Mouse (Mus musculus) cerebellum, postnatal 25 days (tissue): ENCODE data around the gene Frmd8.

Experiments used
- DNase-seq, 2 experiments: peaks; one replicate each; pipeline ENCODE4 v3.0.0; 2021; ENCODE audit warnings: mixed read lengths in 2 of 2

Frmd8 gene

DNA sequence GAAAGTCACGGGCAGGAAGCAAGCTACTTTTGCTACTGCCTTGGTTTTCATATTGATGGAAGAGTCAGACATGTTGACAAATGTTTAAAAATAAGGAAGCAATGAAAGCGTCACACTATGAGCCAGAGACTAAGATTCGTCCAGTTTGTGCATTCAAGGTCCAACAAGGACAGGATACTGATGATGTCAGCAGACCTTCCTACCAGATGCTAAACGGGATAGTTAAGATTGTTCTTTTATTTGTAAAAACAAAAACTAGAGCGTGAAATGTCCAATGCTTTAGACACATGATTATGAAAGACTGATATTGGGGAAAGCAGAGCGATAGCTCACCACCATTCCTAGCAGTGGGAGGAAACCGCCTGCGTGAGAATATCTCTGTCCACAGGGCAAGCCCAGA lies 37.5 kb downstream of the Frmd8 start:
- no peak for DNase-seq

DNA sequence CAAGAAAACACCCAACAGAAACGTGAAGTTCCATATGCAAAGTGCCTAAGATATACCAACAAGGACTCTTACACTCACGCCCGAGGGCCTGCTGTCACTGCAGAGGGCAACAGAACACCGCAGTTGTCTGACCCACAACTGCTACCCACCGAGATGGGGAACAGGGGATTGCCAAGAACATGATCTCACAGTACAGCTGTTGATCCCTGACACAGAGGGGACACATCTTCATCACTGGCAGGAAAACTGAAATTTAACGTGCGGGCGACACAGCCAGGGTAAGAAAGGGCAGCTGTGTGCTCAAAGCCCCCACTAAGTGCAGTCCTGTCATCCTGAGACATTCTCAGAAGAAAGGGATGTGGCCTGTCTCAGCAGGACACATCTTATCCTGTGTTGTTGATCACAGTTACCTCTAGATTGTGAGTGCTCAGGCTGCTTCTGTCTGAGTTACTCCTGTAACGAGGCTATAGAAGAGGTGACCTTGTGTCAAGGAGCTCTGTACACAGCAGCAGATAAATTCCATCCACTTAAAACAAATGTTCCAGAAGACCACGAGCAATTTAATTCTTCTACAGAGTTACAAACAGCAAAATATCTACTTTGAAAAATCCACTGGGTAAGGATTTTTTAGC lies 38.0 kb downstream of the Frmd8 start:
- no peak for DNase-seq

DNA sequence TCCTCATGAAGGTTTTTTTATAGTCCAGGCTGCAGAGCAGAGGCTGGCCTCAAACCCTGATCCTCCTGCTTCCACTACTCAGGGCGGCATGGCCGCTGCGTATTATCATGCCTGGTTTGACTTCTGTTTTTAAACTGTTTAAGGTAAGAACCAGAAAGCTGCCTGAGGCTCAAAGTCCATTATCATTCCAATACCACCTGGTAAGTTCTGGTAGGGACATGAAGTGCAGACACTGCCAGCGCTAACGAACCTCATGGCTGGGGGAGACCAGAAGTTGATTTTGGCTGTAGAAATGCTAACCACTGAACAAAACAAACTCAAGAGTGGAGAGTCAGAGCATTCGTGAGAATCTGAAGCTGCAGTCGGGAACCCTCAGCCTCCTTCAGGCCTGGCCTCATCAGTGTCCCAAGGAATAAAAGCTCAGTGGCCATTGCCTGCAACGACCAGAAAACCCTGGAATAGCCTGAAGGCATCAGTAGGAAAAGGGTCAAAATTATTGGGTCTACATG lies 39.1 kb downstream of the Frmd8 start:
- DNase-seq: no peak

DNA sequence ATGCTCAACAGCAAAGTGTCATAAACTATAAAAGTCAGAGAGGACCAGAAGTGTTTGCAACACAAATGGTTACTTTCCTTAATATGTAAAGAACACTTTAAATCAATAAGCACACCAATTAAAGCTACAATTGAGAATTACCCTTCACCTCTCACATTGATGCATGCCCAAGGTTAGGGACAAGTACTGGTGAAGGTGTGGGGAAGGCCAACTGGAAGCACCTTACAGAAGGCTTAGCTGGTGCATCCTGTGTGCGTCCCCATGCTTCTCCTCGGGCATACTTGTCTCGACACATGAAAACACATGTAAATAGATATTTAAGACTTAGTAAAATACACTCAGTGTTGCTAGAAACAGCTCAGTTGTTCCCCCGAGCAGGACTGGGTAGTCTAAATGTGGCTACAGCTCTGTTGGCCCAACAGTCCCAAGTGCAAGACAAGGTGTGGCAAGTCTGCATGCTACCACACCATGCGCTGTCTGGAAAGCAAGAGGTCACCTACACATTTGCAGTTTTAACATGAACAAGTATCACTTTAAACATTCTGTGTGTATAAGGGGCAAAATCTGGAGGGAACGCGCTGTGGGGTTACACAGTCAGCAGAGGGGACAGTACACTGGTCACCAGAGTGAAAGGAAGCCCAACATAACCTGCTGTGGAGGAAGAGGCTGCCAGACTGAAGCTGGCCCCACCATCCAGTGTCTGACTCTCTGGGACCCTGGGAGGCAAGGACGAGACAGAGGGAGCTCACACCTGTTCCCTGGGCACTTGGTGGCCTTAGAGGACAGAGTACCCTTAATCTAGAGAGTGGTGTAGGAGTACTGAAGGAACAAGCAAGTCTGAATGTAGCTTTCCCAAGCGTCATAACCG lies 39.8 kb downstream of the Frmd8 start:
- no peak for DNase-seq

DNA sequence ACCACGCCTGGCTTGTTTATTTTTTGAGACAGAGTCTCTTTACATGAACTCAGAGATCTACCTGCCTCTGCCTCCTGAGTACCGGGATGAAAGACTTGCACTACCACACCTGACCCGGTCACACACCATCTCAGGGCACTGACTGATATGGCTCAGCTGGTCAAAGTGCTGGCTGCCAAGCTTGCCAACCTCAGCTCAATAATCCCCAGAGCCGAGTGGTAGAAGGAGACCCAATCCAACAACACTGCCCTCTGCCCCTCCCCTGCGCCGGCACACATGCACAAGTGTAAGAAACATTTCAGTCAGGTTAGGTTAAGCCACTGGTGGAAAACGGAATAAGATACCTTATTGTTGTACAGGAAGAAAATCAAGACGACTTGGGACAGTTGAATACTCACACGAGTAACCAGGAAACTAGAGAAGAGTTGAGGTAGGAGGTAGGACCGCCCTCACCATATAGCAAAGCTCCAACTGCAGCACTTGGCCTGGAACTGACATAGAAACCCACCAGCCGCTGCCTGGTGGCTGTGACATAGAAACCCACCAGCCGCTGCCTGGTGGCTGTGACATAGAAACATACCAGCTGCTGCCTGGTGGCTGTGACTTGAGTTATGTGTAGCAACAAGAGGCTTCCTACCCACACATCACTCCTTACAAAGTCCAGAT lies 40.7 kb downstream of the Frmd8 start:
- DNase-seq: no peak

DNA sequence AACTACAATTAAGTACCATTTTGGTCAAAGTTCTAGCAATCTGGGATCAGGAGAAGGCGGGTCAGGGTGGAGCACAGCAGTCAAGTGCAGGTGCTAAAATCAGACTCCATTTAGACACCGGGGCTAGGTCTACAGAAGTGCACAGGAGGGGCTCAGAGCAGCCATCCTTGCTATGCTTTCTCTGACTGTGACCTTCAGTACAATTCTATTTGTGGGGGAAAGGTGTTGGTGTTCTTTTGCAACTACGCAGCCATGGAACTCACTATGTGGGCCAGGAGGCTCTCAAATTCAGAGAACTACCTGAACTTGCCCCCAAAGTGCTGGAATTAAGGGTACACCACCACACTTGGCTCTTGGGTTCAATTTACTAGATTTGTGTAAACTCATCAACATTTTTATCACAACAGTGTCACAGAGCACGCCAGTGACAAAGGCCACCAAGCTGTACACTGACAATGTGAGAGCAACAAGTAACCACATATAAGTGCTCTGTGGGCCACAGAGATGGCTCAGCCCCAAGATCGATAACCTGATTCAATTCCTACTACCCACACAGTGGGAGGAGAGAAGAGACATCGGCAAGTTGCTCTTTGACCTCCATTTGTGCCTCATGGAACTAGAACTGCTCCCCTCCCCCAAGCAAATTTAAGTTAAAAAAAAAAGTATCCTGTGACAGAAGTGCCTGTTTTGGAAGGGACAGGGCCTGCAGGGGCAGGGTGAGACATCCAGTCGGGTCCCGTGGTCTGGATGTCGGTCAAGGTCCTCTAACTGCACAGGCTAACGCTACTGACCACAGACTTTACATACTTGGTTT lies 41.6 kb downstream of the Frmd8 start:
- no peak for DNase-seq

DNA sequence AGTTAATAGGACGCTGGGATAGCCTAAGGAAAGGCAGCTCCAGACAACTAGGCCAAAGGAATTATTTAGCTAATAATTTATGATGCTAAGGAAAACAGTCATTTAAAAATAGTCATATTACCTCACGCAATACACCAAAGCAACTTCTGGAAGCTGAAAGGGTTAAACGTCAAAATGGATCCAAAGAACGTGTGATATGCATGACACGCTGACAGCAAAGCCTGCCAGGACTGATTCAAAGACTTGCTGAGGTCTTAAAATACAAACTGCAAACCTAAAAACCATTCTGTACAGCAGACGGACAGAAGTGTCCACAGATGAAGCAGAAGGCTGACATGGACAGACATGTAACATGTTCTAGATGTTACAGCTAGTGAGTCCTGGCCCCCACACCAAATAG lies 42.7 kb downstream of the Frmd8 start:
- no peak for DNase-seq

DNA sequence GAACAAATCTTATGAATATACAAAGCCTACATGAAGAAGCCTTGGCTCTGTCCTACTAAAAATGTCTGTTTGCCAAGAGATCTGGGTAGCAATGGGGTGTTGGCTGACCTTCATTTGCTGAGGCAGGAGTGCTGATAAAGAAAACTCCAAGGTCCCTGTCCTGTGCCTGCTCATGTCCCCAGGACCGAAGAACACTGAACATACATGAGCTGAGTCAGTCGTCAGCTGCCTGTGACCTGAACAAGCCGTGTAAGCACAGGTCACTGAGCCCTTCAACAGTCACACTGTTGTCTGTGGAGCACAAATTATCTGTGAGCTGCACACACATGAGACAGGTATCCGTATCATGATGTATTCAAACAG lies 43.1 kb downstream of the Frmd8 start:
- DNase-seq: no peak

DNA sequence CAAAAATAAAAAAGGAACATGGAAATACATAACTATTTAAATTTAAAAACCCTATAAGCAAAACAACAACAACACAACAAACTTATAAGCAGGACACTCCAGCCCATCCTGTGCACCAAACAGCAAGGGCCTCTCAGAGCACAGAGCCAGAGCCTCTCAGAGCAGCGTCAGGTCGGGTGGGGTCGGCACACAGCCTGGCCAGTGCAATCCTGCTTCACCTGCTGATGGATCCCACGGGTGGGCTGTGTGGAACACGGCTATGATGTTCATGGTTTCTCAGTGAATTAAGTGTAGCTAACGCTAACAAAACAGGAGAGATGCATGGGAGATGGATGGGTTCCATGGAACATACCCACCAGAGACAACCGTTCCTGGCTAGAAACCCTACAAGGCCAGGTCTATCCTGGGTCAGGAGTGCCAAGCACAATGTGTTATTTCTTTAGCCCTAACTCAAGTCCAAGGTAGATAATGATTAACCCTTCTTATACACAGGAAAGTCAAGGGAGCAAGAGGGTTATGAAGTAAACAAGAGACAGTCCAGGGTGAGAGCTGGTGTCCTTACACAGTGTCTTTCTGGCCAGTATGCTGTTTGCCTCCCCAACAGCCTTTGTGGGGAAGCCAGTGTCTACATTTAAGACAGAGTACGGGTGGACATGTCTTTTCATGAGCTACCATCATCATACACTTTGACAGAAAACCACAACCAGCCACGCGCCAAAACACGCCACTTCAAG lies 43.7 kb downstream of the Frmd8 start:
- no peak for DNase-seq

DNA sequence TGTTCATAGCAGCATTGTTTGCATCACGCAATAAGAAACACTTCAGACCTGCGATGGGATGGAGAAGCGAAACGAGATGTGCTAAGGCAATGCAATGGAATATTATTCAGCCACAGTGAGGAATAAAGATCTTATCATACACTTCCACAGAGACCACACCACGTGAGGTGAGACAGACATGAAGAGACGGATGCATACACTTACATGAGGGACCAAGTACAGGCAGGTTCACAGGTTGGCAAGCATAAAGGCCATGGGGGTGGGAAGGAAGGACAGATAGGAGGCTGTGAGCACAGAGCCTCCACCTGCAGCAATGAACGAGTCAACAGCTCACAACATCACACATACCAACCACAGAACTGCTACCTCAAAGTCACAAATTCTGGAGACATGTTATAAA lies 44.3 kb downstream of the Frmd8 start:
- DNase-seq: no peak

DNA sequence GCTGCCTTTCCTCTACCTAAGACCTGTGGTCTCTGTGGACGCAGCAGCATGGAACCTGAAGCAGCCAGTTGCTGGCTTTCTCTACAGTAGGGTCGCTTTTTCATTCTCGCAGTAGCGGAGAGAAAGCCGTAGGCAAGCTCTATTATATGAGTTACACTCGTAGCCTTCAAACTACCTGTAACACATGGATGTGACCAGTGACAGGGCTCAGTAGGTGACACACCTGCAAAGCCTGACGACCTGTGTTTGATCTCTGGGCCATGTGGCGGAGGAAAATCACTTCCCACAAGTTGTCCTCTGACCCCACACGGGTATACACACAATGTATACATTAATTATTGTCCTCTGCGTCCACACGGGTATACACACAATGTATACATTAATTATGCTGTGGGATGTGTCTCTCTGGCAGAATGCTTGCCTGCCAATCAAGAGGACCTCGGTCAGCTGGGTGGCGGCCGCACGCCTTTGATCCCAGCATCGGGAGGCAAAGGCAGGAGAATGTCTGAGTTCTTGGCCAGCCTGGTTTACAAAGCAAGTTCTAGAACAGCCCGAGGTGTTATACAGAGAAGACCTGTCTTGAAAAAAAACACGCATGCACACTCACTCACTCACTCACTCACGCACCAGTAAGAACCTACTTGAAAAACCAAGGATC lies 45.0 kb downstream of the Frmd8 start:
- DNase-seq: no peak

DNA sequence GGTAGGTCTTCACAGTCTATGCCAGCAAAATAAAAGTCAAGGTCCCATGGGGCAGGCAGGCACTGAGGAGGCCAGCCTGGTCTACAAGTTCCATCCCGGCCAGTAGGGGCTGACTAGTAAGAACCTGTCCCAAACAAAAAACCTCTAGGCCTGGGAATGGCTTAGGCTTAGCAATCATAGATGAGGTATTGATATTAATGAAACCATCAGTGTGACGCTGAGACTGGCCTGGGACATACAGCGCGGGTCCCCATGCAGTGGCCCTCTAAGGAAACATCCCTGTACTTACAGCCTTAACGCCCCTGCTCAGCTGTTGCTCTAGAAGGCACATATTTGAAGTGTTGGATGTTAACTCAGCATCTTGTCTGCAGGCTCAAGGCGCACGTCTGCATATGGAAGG lies 46.2 kb downstream of the Frmd8 start:
- no peak for DNase-seq

DNA sequence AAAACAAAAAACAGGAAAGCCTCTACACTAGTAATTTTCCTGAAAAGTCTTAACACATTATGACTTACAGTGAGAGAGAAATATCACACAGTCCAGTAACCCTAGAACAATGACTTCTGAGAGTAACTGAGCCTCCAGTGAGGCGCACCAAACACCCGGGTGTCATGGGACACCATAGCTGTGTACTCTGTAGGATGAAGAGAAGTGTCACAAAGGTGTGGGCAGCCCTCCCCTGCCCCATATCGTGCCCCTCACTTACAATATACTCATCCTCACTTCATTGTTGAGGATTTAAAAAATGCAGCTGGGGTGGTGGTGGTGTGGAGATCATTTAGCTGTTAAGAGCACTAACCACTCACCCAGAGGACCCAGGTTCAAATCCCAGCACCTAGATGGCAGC lies 46.9 kb downstream of the Frmd8 start:
- no peak for DNase-seq

DNA sequence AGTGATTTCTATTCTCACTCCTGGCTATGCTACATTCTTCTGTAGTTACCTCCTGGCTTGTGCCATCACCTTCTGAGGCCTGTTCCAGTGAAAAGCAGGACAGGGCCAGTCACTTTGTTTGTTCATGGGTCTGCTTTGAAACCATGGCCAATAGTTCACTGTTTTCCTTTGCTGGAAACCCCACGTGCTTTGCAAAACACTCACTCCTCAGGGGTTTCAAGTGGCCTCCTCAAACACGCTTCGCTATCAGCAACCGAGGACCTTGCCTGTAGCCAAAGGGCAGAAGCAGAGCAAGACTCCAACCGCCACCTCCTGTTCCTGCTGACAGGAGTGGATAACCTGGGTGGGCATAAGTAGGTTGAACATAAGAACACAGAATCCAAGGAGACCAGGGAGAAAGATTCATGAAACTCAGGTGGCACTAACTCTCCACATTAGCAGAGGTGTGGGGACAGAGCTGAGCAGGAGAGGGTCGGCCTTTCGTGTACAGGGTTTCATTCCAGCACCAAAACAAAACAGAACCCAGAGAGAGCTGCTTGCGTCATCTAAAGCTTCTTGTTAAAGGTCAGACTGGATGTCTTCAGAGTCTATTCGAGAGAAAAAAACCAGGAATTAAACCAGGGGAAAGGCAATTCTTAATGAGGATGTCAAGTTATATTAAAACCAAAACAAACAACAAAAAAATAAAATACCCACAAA lies 47.5 kb downstream of the Frmd8 start:
- DNase-seq: no peak

DNA sequence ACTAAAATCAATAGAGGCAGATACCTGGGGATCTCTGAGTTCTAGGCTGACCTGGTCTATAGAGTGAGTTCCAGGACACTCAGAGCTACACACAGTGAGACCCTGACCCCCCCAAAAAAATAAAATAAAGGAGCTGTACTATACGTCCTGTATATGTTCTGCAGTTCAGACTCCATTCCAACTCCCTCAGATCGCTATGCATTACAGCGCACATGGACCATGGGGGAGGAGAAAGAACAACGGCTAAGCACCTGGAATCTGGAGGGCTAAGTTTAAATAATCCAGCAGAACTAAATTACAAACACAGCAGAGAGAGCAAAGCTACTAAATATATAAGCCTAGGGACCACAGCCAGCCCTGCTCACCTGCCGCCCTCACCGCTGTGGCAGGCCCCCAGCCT lies 48.0 kb downstream of the Frmd8 start:
- DNase-seq: no peak

DNA sequence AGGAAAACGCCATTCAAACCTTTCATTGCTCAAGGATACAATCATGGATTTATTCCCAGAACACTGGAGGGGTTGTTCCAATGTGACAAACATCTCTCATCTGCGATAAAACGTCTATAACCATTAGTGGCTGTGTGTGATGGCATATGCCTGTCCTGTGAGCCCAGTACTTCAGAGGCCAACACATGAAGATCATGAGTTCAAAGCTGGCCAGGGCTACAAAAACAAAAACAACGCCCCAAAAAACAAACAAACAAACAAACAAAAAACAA lies 48.4 kb downstream of the Frmd8 start:
- no peak for DNase-seq

DNA sequence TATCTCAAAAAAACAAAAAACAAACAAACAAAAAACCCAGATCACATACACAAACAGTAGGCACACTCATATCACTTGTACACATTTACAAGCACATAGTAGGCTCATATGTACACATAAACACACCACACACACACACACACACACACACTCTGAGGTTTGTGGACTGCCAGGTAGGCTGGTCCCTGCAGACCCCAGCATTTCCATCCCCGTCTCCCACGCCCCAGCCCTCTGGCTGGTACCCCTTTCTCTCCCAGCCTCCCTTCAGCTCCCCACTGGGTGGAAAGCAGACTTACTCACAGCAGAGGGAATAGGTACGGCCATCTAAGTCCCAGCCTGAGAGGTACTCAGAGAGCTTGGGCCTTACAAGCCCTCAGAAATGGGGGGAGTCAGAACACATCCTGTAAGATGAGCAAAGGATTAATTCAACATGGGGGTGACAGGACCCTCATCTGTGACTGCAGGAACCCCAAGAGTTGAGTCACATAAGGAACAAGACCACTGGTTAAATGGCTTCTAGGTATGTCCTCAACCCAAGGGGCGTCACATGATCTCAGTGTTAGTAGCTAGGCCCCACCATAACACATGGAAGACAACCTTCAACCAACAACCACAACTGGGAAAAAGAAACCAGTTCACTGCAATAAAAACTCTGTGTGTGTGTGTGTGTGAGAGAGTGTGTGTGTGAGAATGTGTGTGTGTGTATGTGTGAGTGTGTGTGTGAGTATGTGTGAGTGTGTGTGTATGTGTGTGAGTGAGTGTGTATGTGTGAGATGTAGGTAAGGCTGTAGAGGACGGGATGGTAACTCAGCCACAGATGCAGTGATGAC lies 49.0 kb downstream of the Frmd8 start:
- no peak for DNase-seq

DNA sequence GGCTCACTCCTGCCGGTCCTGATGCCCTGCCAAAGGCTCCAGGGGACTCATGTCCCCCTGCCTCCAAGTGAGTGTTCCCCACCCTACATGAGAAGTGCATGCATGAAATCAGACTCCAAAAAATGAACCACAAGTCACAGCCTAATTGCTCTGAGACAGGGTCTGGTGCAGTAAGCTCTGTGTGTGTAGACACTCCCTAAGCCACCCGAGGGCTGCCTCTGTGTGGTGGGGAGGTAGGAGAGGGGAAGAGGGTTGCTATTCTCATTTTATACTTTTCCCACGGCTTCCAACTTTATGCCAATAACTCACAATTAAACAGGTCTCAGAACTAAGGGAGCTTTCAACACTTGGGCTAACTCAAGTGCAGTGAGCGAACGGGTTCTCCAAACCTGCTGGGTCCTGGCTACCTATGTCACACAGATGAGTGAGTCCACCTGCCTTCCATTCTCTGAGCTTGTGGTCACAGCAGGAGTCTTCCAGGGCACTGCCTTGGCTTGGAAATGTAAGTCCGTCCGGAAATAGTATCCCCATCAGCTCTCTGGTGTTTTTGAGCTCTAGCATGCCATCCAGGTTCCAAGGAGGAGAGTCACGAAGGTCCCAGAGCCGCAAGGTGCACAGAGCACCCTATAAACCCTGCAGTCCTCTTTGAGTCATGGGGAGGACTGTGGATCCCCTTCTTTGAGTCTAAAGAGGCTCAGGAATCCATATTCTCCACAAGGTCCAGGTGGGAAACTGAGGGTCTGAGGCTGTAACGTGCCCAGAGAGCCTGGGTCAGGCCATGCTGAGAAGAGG lies 50.1 kb downstream of the Frmd8 start:
- peak; percentile 67 to 72 for DNase-seq

DNA sequence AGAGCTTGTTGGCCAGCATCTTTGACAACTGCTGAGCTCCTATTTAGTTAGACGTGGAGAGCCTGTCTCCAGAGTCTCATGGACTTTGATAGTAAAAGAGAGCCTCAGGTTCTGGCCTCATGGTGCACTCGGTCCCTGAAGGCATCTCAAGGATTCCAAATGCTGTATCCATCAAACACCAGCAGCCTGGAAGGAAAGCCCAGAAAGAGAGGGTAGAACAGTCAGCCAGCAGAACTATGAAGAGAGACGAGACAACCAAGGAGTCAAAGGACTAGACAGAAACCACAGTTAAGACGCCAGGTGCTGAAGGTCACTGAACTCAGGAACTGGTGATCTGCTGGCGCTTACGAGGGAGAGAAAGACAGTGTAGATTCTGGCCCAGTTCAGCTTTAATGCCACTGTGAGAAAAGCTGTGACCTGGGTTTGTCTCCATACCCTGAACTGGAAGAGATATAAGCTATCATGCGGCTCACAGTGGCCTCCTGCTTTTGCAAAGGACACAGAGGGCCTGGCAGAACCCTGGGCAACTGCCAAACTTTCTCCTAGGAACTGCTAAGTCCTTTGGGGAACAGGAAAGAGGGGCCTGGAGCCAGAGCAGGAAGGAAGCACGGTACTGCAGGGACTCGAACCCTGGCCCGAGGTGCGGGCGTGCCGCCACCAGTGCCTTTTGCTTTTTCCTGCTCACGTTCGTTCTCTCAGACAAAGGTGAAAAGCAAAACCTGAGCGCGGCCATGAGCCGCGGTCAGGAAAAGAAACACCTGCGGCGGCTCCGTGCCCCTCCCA lies 50.8 kb downstream of the Frmd8 start:
- DNase-seq: peak; percentile 60 to 64
